Mouse (Mus musculus) hindbrain, postnatal 0 days (tissue): Measurements from ENCODE around the gene Fbxo39. TPM values are rescaled to one million over a fixed set of nuclear protein-coding genes. Genes with fewer than 3 reads are reported as not detected.

ENCODE experiments used
- ATAC-seq: fragments of 200-750 bp; cut with Nextera tagmentation; 2 replicates; pipeline ENCODE4 v1.8.0; 2017; ENCODE audit warnings: mild to moderate bottlenecking, moderate TSS enrichment, moderate library complexity
- DNase-seq: peaks from one replicate; pipeline ENCODE4 v3.0.0-alpha.2; 2015; ENCODE audit warnings: low spot score
- H3K27ac ChIP-seq: fragments of 300-500 bp; sonication (generic); 2 replicates; pipeline ENCODE4 v1.5.1; 2014; ENCODE audit warnings: mild to moderate bottlenecking
- H3K27me3 ChIP-seq: fragments of 300-500 bp; sonication (generic); 2 replicates; pipeline ENCODE4 v1.6.1; 2014; ENCODE audit warnings: low read length, mixed read lengths; ENCODE audit not compliant: insufficient read depth
- H3K36me3 ChIP-seq: fragments of 300-500 bp; sonication (generic); 2 replicates; pipeline ENCODE4 v1.6.1; 2014; ENCODE audit warnings: low read length, mixed read lengths; ENCODE audit not compliant: insufficient read depth
- H3K4me1 ChIP-seq: fragments of 300-500 bp; sonication (generic); 2 replicates; pipeline ENCODE4 v1.6.1; 2014; ENCODE audit warnings: antibody characterized with exemption, low read length, mixed read lengths; ENCODE audit not compliant: insufficient read depth
- H3K4me2 ChIP-seq: fragments of 300-500 bp; sonication (generic); 2 replicates; pipeline ENCODE4 v1.6.1; 2014; ENCODE audit warnings: low read depth, mild to moderate bottlenecking, low read length, moderate library complexity, mixed read lengths
- H3K4me3 ChIP-seq: fragments of 300-500 bp; sonication (generic); 2 replicates; pipeline ENCODE4 v1.5.1; 2014; ENCODE audit warnings: low read length
- H3K9ac ChIP-seq: fragments of 300-500 bp; sonication (generic); replicated peaks from 2 replicates; pipeline ENCODE4 v1.6.1; 2014; ENCODE audit warnings: mild to moderate bottlenecking, low read length, moderate library complexity, mixed read lengths
- H3K9me3 ChIP-seq: fragments of 300-500 bp; sonication (generic); 2 replicates; pipeline ENCODE4 v1.6.1; 2016; ENCODE audit warnings: low read length, mixed read lengths
- CTCF ChIP-seq: IDR thresholded peaks from 2 replicates; pipeline ENCODE4 v1.5.1; 2016; ENCODE audit warnings: antibody characterized with exemption, control low read depth, low read depth
- WGBS: fragments of 180-500 bp; shearing (Covaris S2); extraction: QIAGEN DNeasy Blood & Tissue Kit; methylation state at CpG from one replicate; pipeline ENCODE4 v1.1.7; 2014; 5-methylcytosine and 5-hydroxymethylcytosine counted together
- polyA plus RNA-seq: library from polyadenylated mRNA; unstranded; fragments of >200 nt; fragmentation: Nextera tagmentation; extraction: Ambion mirVana; gene quantifications from 2 replicates; pipeline ENCODE4 v1.2.1, GENCODE M21; 2015
- total RNA-seq: library from RNA; depleted of rRNA; stranded (reverse); fragments of >200 nt; gene quantifications from 2 replicates; pipeline ENCODE4 v1.2.3, GENCODE M21; 2014; rRNA removed

Gene Fbxo39
- total and polyA plus RNA-seq, 2 experiments from 2014 or later, result 0.42 TPM; not detected in 1

- peaks cover 9% of the 10 kb centered on the region; the same call in 1 of the 2 replicates for H3K4me1 ChIP-seq
- H3K9me3 ChIP-seq, result no peaks in the 10 kb centered on the region
- no peak overlapping the region for H3K27ac ChIP-seq
- peak overlapping the region; percentile 22; the same call in 1 of the 2 replicates for H3K9ac ChIP-seq
- DNase-seq (peak; percentile 94), ATAC-seq (peak; percentile 92)
- H3K4me2 ChIP-seq, result peak overlapping the region; percentile 95
- H3K36me3 ChIP-seq, result no peaks in the 10 kb centered on the region
- peak overlapping the region; percentile 43 for H3K4me3 ChIP-seq
- H3K27me3 ChIP-seq, result no peaks in the 10 kb centered on the region
- TF ChIP-seq CTCF, result no peak
- WGBS, result 7% methylated on average over 42 of the region's 42 CpGs
These were observed 47.4 kb downstream of the Fbxo39 start for GRCm38 (mm10) chr11:72361385-72362346.

GRCm38 (mm10) chr11:72362347-72362741 lies 48.1 kb downstream of the Fbxo39 start, which contains the start of gene Tekt1:
Tekt1 (minus strand) TSS chr11:72362442.
- no peak for TF ChIP-seq CTCF
- Histone ChIP-seq H3K27ac (no peak within 1 kb of the TSS), H3K9ac (peak within 1 kb of the TSS; percentile 22; the same call in 1 of the 2 replicates), H3K36me3 (no peaks in the 10 kb centered on the region), H3K4me3 (peak within 1 kb of the TSS; percentile 43), H3K9me3 (no peaks in the 10 kb centered on the region), H3K4me1 (peaks cover 9% of the 10 kb centered on the region; the same call in 1 of the 2 replicates), H3K4me2 (peak within 1 kb of the TSS; percentile 95), H3K27me3 (no peaks in the 10 kb centered on the region)
- WGBS, result 29% methylated on average over 10 of the region's 10 CpGs
- DNase-seq (no peak), ATAC-seq (no peak)

- WGBS, result 56% methylated on average over 8 of the region's 8 CpGs
These were observed 49.4 kb downstream of the Fbxo39 start for GRCm38 (mm10) chr11:72363523-72364240.

GRCm38 (mm10) chr11:72364526-72364925 lies 50.3 kb downstream of the Fbxo39 start:
- Histone ChIP-seq H3K4me3 (no peak overlapping the region), H3K9me3 (no peaks in the 10 kb centered on the region), H3K36me3 (no peaks in the 10 kb centered on the region), H3K4me1 (peaks cover 9% of the 10 kb centered on the region; the same call in 1 of the 2 replicates), H3K27ac (no peak overlapping the region), H3K27me3 (no peaks in the 10 kb centered on the region), H3K4me2 (no peak overlapping the region), H3K9ac (no peak overlapping the region)
- 96% methylated on average over 5 of the region's 5 CpGs for WGBS
- ATAC-seq, result no peak
- no peak for DNase-seq
- TF ChIP-seq CTCF, result no peak

More at GRCm38 (mm10) chr11:72363523-72364240, 49.4 kb downstream of the Fbxo39 start:
- Histone ChIP-seq H3K4me1 (peaks cover 9% of the 10 kb centered on the region; the same call in 1 of the 2 replicates), H3K9ac (no peak overlapping the region), H3K9me3 (no peaks in the 10 kb centered on the region), H3K4me2 (no peak overlapping the region), H3K27ac (no peak overlapping the region), H3K36me3 (no peaks in the 10 kb centered on the region), H3K4me3 (no peak overlapping the region), H3K27me3 (no peaks in the 10 kb centered on the region)
- no peak for TF ChIP-seq CTCF
- ATAC-seq, result no peak
- DNase-seq, result no peak

- no peaks in the 10 kb centered on the region for H3K36me3 ChIP-seq
- no peaks in the 10 kb centered on the region for H3K9me3 ChIP-seq
- H3K4me1 ChIP-seq, result peaks cover 9% of the 10 kb centered on the region; the same call in 1 of the 2 replicates
- no peak for TF ChIP-seq CTCF
- DNase-seq (no peak), ATAC-seq (no peak)
- no peak overlapping the region for H3K9ac ChIP-seq
- H3K4me2 ChIP-seq, result no peak overlapping the region
- 84% methylated on average over 9 of the region's 9 CpGs for WGBS
- no peaks in the 10 kb centered on the region for H3K27me3 ChIP-seq
- H3K4me3 ChIP-seq, result no peak overlapping the region
- H3K27ac ChIP-seq, result no peak overlapping the region
These were observed 51.9 kb downstream of the Fbxo39 start for GRCm38 (mm10) chr11:72366126-72366525.

GRCm38 (mm10) chr11:72367934-72368674 lies 53.9 kb downstream of the Fbxo39 start:
- Histone ChIP-seq H3K9ac (no peak overlapping the region), H3K4me3 (no peak overlapping the region), H3K4me2 (no peak overlapping the region), H3K36me3 (no peaks in the 10 kb centered on the region), H3K27me3 (no peaks in the 10 kb centered on the region), H3K4me1 (no peaks in the 10 kb centered on the region), H3K27ac (peak overlapping the region; percentile 54; the same call in 1 of the 2 replicates), H3K9me3 (no peaks in the 10 kb centered on the region)
- WGBS, result 34% methylated on average over 11 of the region's 11 CpGs
- ATAC-seq, result peak; percentile 58; the same call in 1 of the 2 replicates
- peak; percentile 52 for DNase-seq
- TF ChIP-seq CTCF, result no peak; the same call in 1 of the 2 replicates

Other genes with a start within 250 kb of the Fbxo39 start
- gene Pitpnm3, start 178.7 kb upstream of the Fbxo39 start, total RNA-seq, result 25.1 and 26.3 TPM in 2 replicates
- 5.8 and 6.1 TPM in 2 replicates for gene Pitpnm3, start 178.7 kb upstream of the Fbxo39 start, polyA plus RNA-seq
- 1.7 and 1.8 TPM in 2 replicates for gene Gm43951, start 107.6 kb upstream of the Fbxo39 start, total RNA-seq
- gene Gm43951, start 107.6 kb upstream of the Fbxo39 start, polyA plus RNA-seq, result 1.2 and 1.4 TPM in 2 replicates
- 12.0 and 14.4 TPM in 2 replicates for gene 4933427D14Rik, start 107.0 kb upstream of the Fbxo39 start, total RNA-seq
- 17.0 and 17.2 TPM in 2 replicates for gene 4933427D14Rik, start 107.0 kb upstream of the Fbxo39 start, polyA plus RNA-seq
- gene Txndc17, start 106.9 kb upstream of the Fbxo39 start, total RNA-seq, result 46.6 and 51.2 TPM in 2 replicates
- 161 and 162 TPM in 2 replicates for gene Txndc17, start 106.9 kb upstream of the Fbxo39 start, polyA plus RNA-seq
- gene Med31, start 98.9 kb upstream of the Fbxo39 start, total RNA-seq, result 11.0 and 20.3 TPM in 2 replicates
- 39.5 and 44.5 TPM in 2 replicates for gene Med31, start 98.9 kb upstream of the Fbxo39 start, polyA plus RNA-seq
- 5.7 and 8.1 TPM in 2 replicates for gene Slc13a5, start 47.2 kb upstream of the Fbxo39 start, total RNA-seq
- 6.8 and 7.5 TPM in 2 replicates for gene Slc13a5, start 47.2 kb upstream of the Fbxo39 start, polyA plus RNA-seq
- gene Xaf1, start 12.8 kb upstream of the Fbxo39 start, total RNA-seq, result 0.47 and 4.5 TPM in 2 replicates
- gene Xaf1, start 12.8 kb upstream of the Fbxo39 start, polyA plus RNA-seq, result 5.5 and 10.0 TPM in 2 replicates
- gene Tekt1, start 48.0 kb downstream of the Fbxo39 start, total RNA-seq, result 2.3 and 5.1 TPM in 2 replicates
- gene Tekt1, start 48.0 kb downstream of the Fbxo39 start, polyA plus RNA-seq, result 8.3 and 9.0 TPM in 2 replicates
- gene Smtnl2, start 97.3 kb downstream of the Fbxo39 start, total RNA-seq, result 13.0 and 19.1 TPM in 2 replicates
- 8.7 and 9.7 TPM in 2 replicates for gene Smtnl2, start 97.3 kb downstream of the Fbxo39 start, polyA plus RNA-seq
- not detected in 2 replicates for gene Ggt6, start 121.1 kb downstream of the Fbxo39 start, total RNA-seq
- gene Ggt6, start 121.1 kb downstream of the Fbxo39 start, polyA plus RNA-seq, result not detected in 2 replicates
- 28.0 and 36.1 TPM in 2 replicates for gene Mybbp1a, start 126.9 kb downstream of the Fbxo39 start, total RNA-seq
- 61.5 and 68.7 TPM in 2 replicates for gene Mybbp1a, start 126.9 kb downstream of the Fbxo39 start, polyA plus RNA-seq
- gene Spns2, start 175.5 kb downstream of the Fbxo39 start, total RNA-seq, result 58.5 and 66.0 TPM in 2 replicates
- 7.0 and 7.2 TPM in 2 replicates for gene Spns2, start 175.5 kb downstream of the Fbxo39 start, polyA plus RNA-seq
- gene Spns3, start 236.1 kb downstream of the Fbxo39 start, total RNA-seq, result 0.10 TPM in 1 of 2 replicates, not detected in the other
- 0.13 and 0.25 TPM in 2 replicates for gene Spns3, start 236.1 kb downstream of the Fbxo39 start, polyA plus RNA-seq